Mouse (Mus musculus) ES-E14 (cell line): ENCODE data around the gene Elavl4.

Experiments used
- HCFC1 ChIP-seq: IDR thresholded peaks from 2 replicates; pipeline ENCODE4 v1.6.1; 2012; ENCODE audit warnings: low read length, inconsistent platforms, borderline replicate concordance; ENCODE audit not compliant: insufficient read depth
- MAFK ChIP-seq: IDR thresholded peaks from 2 replicates; pipeline ENCODE4 v1.6.1; 2014; ENCODE audit warnings: mild to moderate bottlenecking, low read depth, low read length, inconsistent platforms; ENCODE audit not compliant: insufficient read depth
- ZC3H11A ChIP-seq: IDR thresholded peaks from 2 replicates; pipeline ENCODE4 v1.6.1; 2012; ENCODE audit warnings: low read depth, mild to moderate bottlenecking, inconsistent platforms, low read length, borderline replicate concordance
- ZNF384 ChIP-seq: IDR thresholded peaks from 2 replicates; pipeline ENCODE4 v1.6.1; 2012; ENCODE audit warnings: low read depth, low read length, inconsistent platforms

GRCm38 (mm10) chr4:110232327-110232726, 119.4 kb downstream of the Elavl4 start:
- TF ChIP-seq HCFC1, result no peak
- TF ChIP-seq ZNF384, result no peak
- no peak for TF ChIP-seq ZC3H11A
- no peak for TF ChIP-seq MAFK
